Mouse (Mus musculus) spleen, postnatal 14 days (tissue): ENCODE results near the gene Siae.

ENCODE experiments used
- DNase-seq, 2 experiments: peaks; one replicate each; pipeline ENCODE4 v3.0.0; 2021 to 2022; ENCODE audit warnings: low spot score in 2 of 2

Siae gene

GRCm38 (mm10) chr9:37625641-37626040, 70.1 kb downstream of the Siae start:
- DNase-seq, result no peak

- no peak for DNase-seq
Observed at GRCm38 (mm10) chr9:37626103-37626567, 70.6 kb downstream of the Siae start.

DNA sequence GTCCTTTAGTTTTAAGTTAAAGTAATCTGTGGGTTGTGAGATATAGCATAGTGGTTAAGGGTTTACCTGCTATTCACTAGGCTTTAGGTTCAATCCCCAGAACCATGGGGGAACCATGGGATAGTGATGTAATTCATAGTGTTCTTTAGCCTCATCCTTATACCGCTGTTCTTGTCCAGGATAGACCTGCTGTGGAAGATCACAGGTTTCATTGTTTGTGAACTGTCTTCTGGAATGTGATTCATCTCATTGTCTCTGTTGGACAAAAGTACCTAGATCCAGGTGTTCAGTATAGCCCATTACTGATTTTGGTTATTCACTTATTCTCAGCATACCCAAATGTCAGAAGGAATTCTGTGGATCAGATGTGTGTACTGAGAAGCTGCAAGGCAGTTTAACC, 71.8 kb downstream of the Siae start:
- DNase-seq, result no peak

- no peak for DNase-seq
Observed at GRCm38 (mm10) chr9:37628581-37628980, 73.1 kb downstream of the Siae start.

GRCm38 (mm10) chr9:37629941-37630340, 74.4 kb downstream of the Siae start:
- DNase-seq, result no peak

DNA sequence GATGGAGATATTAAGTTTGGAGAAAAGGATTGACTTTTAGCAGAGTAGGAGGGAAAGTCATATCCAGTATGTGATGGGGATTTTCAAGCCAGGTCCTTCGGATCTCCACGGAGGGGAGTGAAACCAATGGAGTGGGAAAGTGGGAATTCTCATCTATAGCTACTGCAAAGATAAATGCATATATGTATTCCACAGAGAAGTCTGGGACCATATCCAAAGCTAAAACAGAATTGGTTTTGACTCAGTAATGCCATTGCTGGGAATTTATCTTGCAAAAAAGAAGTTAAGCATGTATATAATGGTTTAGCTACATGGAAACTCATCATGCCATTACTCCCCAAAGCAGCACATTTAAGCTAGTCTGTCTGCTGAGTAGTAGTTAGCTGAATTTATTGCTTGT, 76.8 kb downstream of the Siae start:
- DNase-seq, result no peak

- DNase-seq, result no peak
Observed at GRCm38 (mm10) chr9:37634269-37634668, 78.8 kb downstream of the Siae start.

DNA sequence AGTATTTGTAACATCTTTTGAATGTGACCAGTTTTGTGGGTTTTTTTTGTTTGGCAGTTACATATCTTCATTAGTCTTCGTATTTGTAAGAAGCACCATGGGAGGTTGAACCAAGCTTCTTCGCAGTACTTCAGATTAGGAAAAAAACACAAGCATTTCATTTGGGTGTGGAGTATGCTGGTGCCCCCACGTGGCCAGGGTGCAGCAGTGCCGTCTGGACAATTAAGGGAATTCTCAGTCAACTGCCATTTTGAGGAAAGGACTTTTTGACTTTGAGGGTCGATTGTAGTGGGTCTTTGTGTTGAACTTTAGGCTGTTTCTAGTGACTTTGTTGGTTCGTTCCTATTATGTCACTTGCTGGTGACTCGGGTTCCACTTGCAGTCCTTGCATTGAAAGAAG, 80.8 kb downstream of the Siae start:
- peak in 1 of 2 experiments; percentile 29 for DNase-seq

DNA sequence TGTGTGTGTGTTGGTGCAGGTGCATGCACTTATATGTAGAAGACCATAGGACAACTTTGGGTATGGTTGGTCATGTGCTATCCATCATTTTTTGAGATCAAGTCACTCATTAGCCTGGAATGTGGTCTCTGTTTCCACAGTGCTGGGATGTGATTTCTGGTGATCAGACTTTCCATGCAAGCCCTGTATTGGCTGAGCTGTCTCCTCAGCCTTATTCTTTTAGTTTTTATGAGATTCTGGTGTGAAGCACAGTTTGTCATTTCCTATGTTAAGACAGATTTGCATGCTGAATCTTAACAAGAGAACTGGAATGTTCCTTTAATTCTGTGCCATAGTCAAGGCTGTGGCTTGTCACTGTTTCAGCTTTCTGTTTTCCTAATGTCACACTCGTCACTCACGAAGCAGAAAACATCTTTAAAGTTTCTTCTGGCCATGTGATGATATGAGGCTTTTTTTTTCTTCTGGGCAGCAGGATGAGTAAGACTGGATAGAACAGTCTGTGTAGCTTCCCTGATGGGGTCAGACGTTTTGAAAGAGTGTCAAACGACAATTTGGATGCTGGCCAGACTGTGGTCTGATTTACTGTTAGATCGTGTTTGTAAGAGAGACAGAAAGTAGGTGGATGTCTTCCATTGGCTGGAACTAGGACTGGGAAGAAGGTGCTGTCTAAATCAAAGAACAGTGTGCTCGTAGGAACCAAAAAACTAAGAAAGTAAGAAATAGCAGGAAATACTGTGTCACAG, 81.5 kb downstream of the Siae start:
- DNase-seq, result no peak

- DNase-seq, result no peak
Observed at GRCm38 (mm10) chr9:37638721-37639120, 83.2 kb downstream of the Siae start.

GRCm38 (mm10) chr9:37646246-37646645, 90.7 kb downstream of the Siae start:
- DNase-seq, result no peak

- no peak for DNase-seq
Observed at GRCm38 (mm10) chr9:37650639-37651038, 95.1 kb downstream of the Siae start.

DNA sequence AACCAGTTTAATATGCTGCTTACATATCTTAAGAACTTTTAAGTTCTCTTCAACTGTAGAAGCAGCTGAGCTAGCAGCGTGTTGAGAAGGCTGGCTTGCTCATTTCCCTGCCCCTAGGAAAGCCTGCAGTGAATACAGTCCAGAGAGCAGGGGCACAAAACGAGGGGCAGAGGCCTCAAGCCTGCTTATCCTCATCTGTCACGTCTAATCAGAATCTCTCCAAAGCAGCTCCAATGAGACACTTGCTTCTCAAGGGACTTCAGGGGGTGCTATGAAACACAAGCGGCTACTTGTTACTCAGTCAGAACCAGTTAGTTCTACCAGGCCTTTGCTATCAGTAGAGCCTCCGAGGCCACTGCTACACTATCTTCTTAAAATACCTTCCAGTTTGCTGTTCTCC, 98.3 kb downstream of the Siae start:
- no peak for DNase-seq

DNA sequence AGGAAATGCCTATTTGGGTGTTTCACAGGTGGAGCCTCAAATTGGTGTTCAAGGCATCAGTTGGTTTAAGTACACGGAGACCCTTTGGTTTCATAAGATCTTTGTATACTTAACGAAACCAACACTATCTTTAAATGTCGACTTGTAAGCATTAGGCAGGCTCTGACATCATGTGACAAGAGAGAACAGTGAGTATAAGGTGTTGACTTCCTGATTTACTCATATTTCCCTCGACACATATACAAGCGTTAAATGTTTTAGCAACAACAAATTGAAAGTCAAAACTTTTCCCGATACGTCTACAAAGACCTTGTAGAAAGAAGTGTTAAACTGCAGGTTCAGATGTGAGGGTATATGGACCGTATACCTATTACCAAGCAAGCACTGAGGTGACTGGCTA, 100.5 kb downstream of the Siae start:
- no peak for DNase-seq

DNA sequence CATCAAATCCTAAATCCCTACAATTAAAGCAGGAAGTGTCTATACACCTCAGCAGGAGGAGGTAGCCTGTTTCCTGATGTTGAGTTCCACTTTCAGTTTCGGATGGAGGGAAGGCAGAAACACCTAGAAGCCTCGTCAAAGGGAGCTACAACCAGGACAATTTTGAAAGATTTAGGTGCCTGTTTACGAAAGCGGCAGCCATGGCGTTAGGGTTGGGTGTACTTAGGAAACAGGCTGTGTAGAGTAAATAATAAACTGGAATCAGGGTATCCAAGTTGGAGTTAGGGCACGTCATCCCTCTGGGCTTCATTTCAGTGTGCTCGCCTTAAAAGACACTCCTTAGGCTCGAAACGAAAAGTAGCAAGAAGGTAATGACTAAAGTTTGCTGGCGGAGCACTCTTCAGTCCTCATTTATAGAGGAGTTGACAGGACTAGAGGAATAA, 101.0 kb downstream of the Siae start:
- peak in 1 of 2 experiments; percentile 7 for DNase-seq

- DNase-seq, result peak; percentile 24 to 58
Observed at GRCm38 (mm10) chr9:37656931-37657481, 101.5 kb downstream of the Siae start, which contains the start of gene Tbrg1. TSS of gene Tbrg1 (minus strand) at chr9:37657312.

GRCm38 (mm10) chr9:37659413-37659812, 103.9 kb downstream of the Siae start:
- DNase-seq, result no peak

DNA sequence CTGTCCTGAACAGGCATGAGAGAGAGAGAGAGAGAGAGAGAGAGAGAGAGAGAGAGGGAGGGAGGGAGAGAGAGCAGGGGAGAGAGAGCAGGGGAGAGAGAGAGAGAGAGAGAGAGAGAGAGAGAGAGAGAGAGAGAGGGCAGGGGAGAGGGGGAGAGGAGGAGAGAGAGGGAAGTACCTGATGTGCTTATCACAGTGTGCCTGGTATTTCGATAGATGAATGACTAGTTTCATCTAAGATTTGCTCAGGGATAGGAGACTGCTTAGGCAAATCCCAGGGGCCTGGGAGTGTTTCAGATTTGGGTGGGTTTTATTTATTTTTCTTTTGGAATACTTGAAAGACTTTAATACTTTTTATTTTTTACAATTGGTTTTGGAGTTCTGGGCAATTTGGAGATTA, 107.7 kb downstream of the Siae start:
- no peak for DNase-seq

GRCm38 (mm10) chr9:37664604-37665003, 109.1 kb downstream of the Siae start:
- DNase-seq, result no peak

DNA sequence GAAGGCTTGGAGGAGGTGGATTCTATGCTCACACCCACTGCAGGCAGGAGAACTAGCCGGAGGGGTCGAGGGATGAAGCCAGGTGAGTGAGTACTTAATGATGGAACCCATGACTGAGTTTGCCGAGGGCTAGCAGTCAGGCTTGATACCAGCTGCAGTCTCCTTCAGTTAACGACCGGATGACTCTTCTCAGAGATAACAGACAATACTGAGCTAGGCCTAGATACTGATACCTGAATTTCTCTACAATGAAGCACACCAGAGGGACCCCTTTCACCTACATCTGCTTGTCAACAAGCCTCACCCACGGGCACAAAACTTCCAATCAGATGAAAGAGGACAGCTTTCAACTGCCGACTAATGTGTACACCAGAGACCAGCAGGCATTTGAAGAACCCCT, 110.5 kb downstream of the Siae start:
- no peak for DNase-seq

- DNase-seq, result no peak
Observed at GRCm38 (mm10) chr9:37669115-37669514, 113.6 kb downstream of the Siae start, which contains the start of gene Panx3. TSS of gene Panx3 (minus strand) at chr9:37669235.

GRCm38 (mm10) chr9:37669678-37670077, 114.2 kb downstream of the Siae start:
- no peak for DNase-seq

DNA sequence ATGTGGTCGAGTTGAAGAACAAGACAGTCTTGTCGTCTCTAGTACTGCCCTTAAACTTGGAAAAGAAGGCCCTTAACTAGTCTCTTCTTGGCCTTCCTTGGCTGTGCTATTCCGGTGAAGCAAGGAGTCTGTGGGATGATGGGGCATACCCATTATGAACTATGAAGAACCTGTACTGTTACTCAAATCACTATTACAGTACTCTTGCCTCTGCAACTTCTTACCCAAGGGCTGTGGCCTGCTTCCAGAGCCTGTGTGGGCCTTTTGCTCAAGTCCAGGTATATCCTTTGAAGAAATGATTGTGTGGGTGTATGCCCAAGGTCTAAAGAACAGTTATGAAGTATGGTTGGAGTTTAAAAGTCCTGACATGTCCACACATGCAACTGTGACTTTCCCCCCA, 114.8 kb downstream of the Siae start:
- DNase-seq, result no peak
